Comparison of ENCODE assay signal across 23 mouse cellular contexts in genomic region chr11:30143090-30143489, GRCm38 (mm10).
A peak's percentile ranks its signal among the peaks of the same experiment; 100 is the strongest.
DNase-seq lines count a peak whose midpoint lies in the region; ATAC-seq and TF ChIP-seq lines count a peak whose summit lies in the region.
"Had no signal": no experiment of that assay in that cellular context is flagged by ENCODE, and none has a peak within 500 bp of the region (broad histone marks: within the 10 kb centered on the region; RNA-seq: fewer than 3 reads in every experiment).

No protein-coding gene starts in this region.

- H3K4me1 ChIP-seq in heart, embryonic 12.5 days (replicated peaks) = peaks cover 4% of the 10 kb centered on the region; the same call in 1 of the 2 replicates
- no peaks in the 10 kb centered on the region for H3K4me1 ChIP-seq in heart, embryonic 11.5 days (ENCODE audit: control insufficient read depth, insufficient read depth, low read length)
- no peaks in the 10 kb centered on the region for H3K4me1 ChIP-seq in intestine, postnatal 0 days (replicated peaks; ENCODE audit: control insufficient read depth, insufficient read depth, low read length)
- no peaks in the 10 kb centered on the region for H3K4me1 ChIP-seq in intestine, embryonic 15.5 days (replicated peaks)
- 0 out of 2 replicates have a peak, but pooled peaks cover 2% of the 10 kb centered on the region for H3K4me1 ChIP-seq in brown adipose tissue, adult 24 weeks (ENCODE audit: control insufficient read depth, insufficient read depth, insufficient read length, low read length)
- no peaks in the 10 kb centered on the region for H3K4me1 ChIP-seq in midbrain, postnatal 0 days (ENCODE audit: insufficient read depth, low read length)
- H3K4me1 ChIP-seq: forebrain, embryonic 13.5 days; limb, embryonic 12.5 days; liver, embryonic 13.5 days; neural tube, embryonic 12.5 days had no signal

- H3K4me3 ChIP-seq in heart, embryonic 12.5 days = no peak overlapping the region
- no peak overlapping the region for H3K4me3 ChIP-seq in heart, embryonic 11.5 days (ENCODE audit: low read depth, low read length)
- no peak overlapping the region for H3K4me3 ChIP-seq in intestine, postnatal 0 days (ENCODE audit: low read depth, low read length)
- no peak overlapping the region for H3K4me3 ChIP-seq in intestine, embryonic 15.5 days (replicated peaks)
- H3K4me3 ChIP-seq in layer of hippocampus, adult 2 months = no peak overlapping the region
- no peak overlapping the region for H3K4me3 ChIP-seq in brown adipose tissue, adult 24 weeks (ENCODE audit: insufficient read depth, low read depth, low read length)
- H3K4me3 ChIP-seq in midbrain, postnatal 0 days (ENCODE audit: low read depth, low read length) = no peak overlapping the region
- H3K4me3 ChIP-seq: forebrain, embryonic 13.5 days; limb, embryonic 12.5 days; liver, embryonic 13.5 days; neural tube, embryonic 12.5 days had no signal

- no peak for ATAC-seq in heart, embryonic 12.5 days (ENCODE audit: insufficient number of reproducible peaks, low FRiP score)
- ATAC-seq in heart, embryonic 11.5 days (replicated peaks; ENCODE audit: insufficient number of reproducible peaks, low FRiP score, low TSS enrichment) = no peak
- no peak for ATAC-seq in intestine, postnatal 0 days
- no peak for ATAC-seq in intestine, embryonic 15.5 days
- ATAC-seq in midbrain, postnatal 0 days (ENCODE audit: low FRiP score) = no peak
- ATAC-seq: forebrain, embryonic 13.5 days; hindbrain, postnatal 0 days had no signal

- no peak for TF ChIP-seq CTCF in intestine, postnatal 0 days (IDR thresholded peaks at IDR 0.05; ENCODE audit: low read depth)
- TF ChIP-seq CTCF in layer of hippocampus, adult 2 months (conservative IDR thresholded peaks at IDR 0.05) = no peak
- no peak for TF ChIP-seq CTCF in midbrain, postnatal 0 days (IDR thresholded peaks at IDR 0.05)

- peak overlapping the region; percentile 46 for H3K27ac ChIP-seq in heart, embryonic 12.5 days (ENCODE audit: poor library complexity, severe bottlenecking)
- H3K27ac ChIP-seq in heart, embryonic 11.5 days (ENCODE audit: low read depth, low read length) = no peak overlapping the region; the same call in 1 of the 2 replicates
- H3K27ac ChIP-seq in intestine, postnatal 0 days (ENCODE audit: low read depth, low read length) = peak overlapping the region; percentile 21; the same call in 1 of the 2 replicates
- H3K27ac ChIP-seq in intestine, embryonic 15.5 days = no peak overlapping the region
- peak overlapping the region; percentile 33; the same call in 1 of the 2 replicates for H3K27ac ChIP-seq in layer of hippocampus, adult 2 months
- H3K27ac ChIP-seq in brown adipose tissue, adult 24 weeks (replicated peaks; ENCODE audit: low read depth, low read length) = peak overlapping the region; percentile 30
- no peak overlapping the region for H3K27ac ChIP-seq in midbrain, postnatal 0 days (ENCODE audit: low read depth, low read length)
- H3K27ac ChIP-seq: forebrain, embryonic 13.5 days; hindbrain, postnatal 0 days; limb, embryonic 12.5 days; liver, embryonic 13.5 days; neural tube, embryonic 12.5 days had no signal

- WGBS in heart, embryonic 12.5 days = 77% methylated on average over 6 of the region's 6 CpGs
- 78% methylated on average over 6 of the region's 6 CpGs for WGBS in heart, embryonic 11.5 days (ENCODE audit: insufficient replicate concordance)
- WGBS in intestine, postnatal 0 days = 76% methylated on average over 6 of the region's 6 CpGs
- 82% methylated on average over 6 of the region's 6 CpGs for WGBS in intestine, embryonic 15.5 days
- 85% methylated on average over 6 of the region's 6 CpGs for WGBS in midbrain, postnatal 0 days

- H3K4me2 ChIP-seq in heart, embryonic 12.5 days = no peak overlapping the region
- H3K4me2 ChIP-seq in heart, embryonic 11.5 days = no peak overlapping the region
- H3K4me2 ChIP-seq in intestine, postnatal 0 days (replicated peaks; ENCODE audit: low read depth) = no peak overlapping the region
- no peak overlapping the region for H3K4me2 ChIP-seq in intestine, embryonic 15.5 days (replicated peaks)
- H3K4me2 ChIP-seq in midbrain, postnatal 0 days (ENCODE audit: low read depth, low read length, poor library complexity, severe bottlenecking) = no peak overlapping the region
- H3K4me2 ChIP-seq: forebrain, embryonic 13.5 days; limb, embryonic 12.5 days; liver, embryonic 13.5 days; lung, embryonic 14.5 days; neural tube, embryonic 12.5 days had no signal

- no peak for DNase-seq in layer of hippocampus, adult 2 months (ENCODE audit: low spot score in 2 of 2)
- no peak for DNase-seq in layer of hippocampus, postnatal 14 days (ENCODE audit: low spot score in 2 of 2)
- no peak for DNase-seq in midbrain, postnatal 0 days (ENCODE audit: low spot score)
- DNase-seq: adrenal gland, postnatal 25 days; cerebellum, adult 9-10 months; kidney, postnatal 14 days; layer of hippocampus, postnatal 36 days; liver, embryonic 13.5 days; lung, embryonic 14.5 days; lung, postnatal 4 days; midbrain, embryonic 14.5 days; right cerebral cortex, postnatal 14 days; spleen, adult 18-20 months; thymus, postnatal 25 days had no signal

- no peaks in the 10 kb centered on the region for H3K9me3 ChIP-seq in heart, embryonic 12.5 days (replicated peaks)
- H3K9me3 ChIP-seq in heart, embryonic 11.5 days (replicated peaks; ENCODE audit: control insufficient read depth, low read length) = no peaks in the 10 kb centered on the region
- no peaks in the 10 kb centered on the region for H3K9me3 ChIP-seq in intestine, postnatal 0 days (ENCODE audit: control insufficient read depth)
- H3K9me3 ChIP-seq in intestine, embryonic 15.5 days = no peaks in the 10 kb centered on the region
- H3K9me3 ChIP-seq in midbrain, postnatal 0 days (ENCODE audit: low read length) = no peaks in the 10 kb centered on the region
- H3K9me3 ChIP-seq: forebrain, embryonic 13.5 days; limb, embryonic 12.5 days; liver, embryonic 13.5 days; neural tube, embryonic 12.5 days had no signal

- no peaks in the 10 kb centered on the region for H3K27me3 ChIP-seq in heart, embryonic 12.5 days (replicated peaks)
- H3K27me3 ChIP-seq in heart, embryonic 11.5 days (ENCODE audit: control insufficient read depth, insufficient read depth, low read length) = no peaks in the 10 kb centered on the region
- no peaks in the 10 kb centered on the region for H3K27me3 ChIP-seq in intestine, postnatal 0 days (replicated peaks; ENCODE audit: control insufficient read depth, insufficient read depth, low read length)
- no peaks in the 10 kb centered on the region for H3K27me3 ChIP-seq in intestine, embryonic 15.5 days (replicated peaks)
- H3K27me3 ChIP-seq in midbrain, postnatal 0 days (ENCODE audit: insufficient read depth, low read length) = no peaks in the 10 kb centered on the region
- H3K27me3 ChIP-seq: forebrain, embryonic 13.5 days; limb, embryonic 12.5 days; liver, embryonic 13.5 days; neural tube, embryonic 12.5 days had no signal

- no peak overlapping the region for H3K9ac ChIP-seq in heart, embryonic 12.5 days
- H3K9ac ChIP-seq in heart, embryonic 11.5 days (ENCODE audit: low read depth, low read length) = no peak overlapping the region
- H3K9ac ChIP-seq in intestine, postnatal 0 days (ENCODE audit: low read depth, low read length) = no peak overlapping the region
- H3K9ac ChIP-seq in intestine, embryonic 15.5 days = no peak overlapping the region
- no peak overlapping the region for H3K9ac ChIP-seq in midbrain, postnatal 0 days (replicated peaks; ENCODE audit: low read length, poor library complexity, severe bottlenecking)
- H3K9ac ChIP-seq: forebrain, embryonic 13.5 days; limb, embryonic 12.5 days; liver, embryonic 13.5 days; lung, embryonic 14.5 days; neural tube, embryonic 12.5 days had no signal

- peaks cover 93% of the 10 kb centered on the region for H3K36me3 ChIP-seq in heart, embryonic 12.5 days
- peaks cover 56% of the 10 kb centered on the region for H3K36me3 ChIP-seq in heart, embryonic 11.5 days (ENCODE audit: control insufficient read depth, insufficient read depth, low read length)
- H3K36me3 ChIP-seq in intestine, postnatal 0 days (ENCODE audit: control insufficient read depth, insufficient read depth) = peaks cover 91% of the 10 kb centered on the region
- peaks cover 55% of the 10 kb centered on the region for H3K36me3 ChIP-seq in intestine, embryonic 15.5 days
- peaks cover 76% of the 10 kb centered on the region for H3K36me3 ChIP-seq in midbrain, postnatal 0 days (ENCODE audit: insufficient read depth, low read length)

Comparison
In these comparisons a context has a peak if more than half of its experiments do, and no peak if none do; other contexts are left out.
1. H3K27ac ChIP-seq: peak in heart, embryonic 12.5 days (single experiment), intestine, postnatal 0 days (single experiment), layer of hippocampus, adult 2 months (single experiment) and brown adipose tissue, adult 24 weeks (single experiment); none in heart, embryonic 11.5 days (single experiment), intestine, embryonic 15.5 days (single experiment) and midbrain, postnatal 0 days (single experiment).